Mouse (Mus musculus) kidney, postnatal 0 days (tissue): Measurements from ENCODE around the gene Abracl. TPM values are rescaled to one million over a fixed set of nuclear protein-coding genes. Genes with fewer than 3 reads are reported as not detected.

Experiments used
- ATAC-seq: fragments of 200-750 bp; cut with Nextera tagmentation; replicated peaks from 2 replicates; pipeline ENCODE4 v1.8.0; 2017; ENCODE audit warnings: low read depth, moderate number of reproducible peaks, moderate TSS enrichment, moderate library complexity; ENCODE audit not compliant: low FRiP score
- DNase-seq: peaks from one replicate; pipeline ENCODE4 v3.0.0-alpha.2; 2016; ENCODE audit warnings: low spot score
- H3K27ac ChIP-seq: fragments of 300-500 bp; sonication (generic); 2 replicates; pipeline ENCODE4 v1.5.1; 2014; ENCODE audit warnings: mild to moderate bottlenecking
- H3K27me3 ChIP-seq: fragments of 300-500 bp; sonication (generic); 2 replicates; pipeline ENCODE4 v1.6.1; 2014; ENCODE audit warnings: low read length, mixed read lengths; ENCODE audit not compliant: insufficient read depth
- H3K36me3 ChIP-seq: fragments of 300-500 bp; sonication (generic); 2 replicates; pipeline ENCODE4 v1.6.1; 2014; ENCODE audit warnings: low read length, mixed read lengths; ENCODE audit not compliant: insufficient read depth
- H3K4me1 ChIP-seq: fragments of 300-500 bp; sonication (generic); replicated peaks from 2 replicates; pipeline ENCODE4 v1.6.1; 2014; ENCODE audit warnings: antibody characterized with exemption, low read length, mixed read lengths; ENCODE audit not compliant: insufficient read depth
- H3K4me2 ChIP-seq: fragments of 300-500 bp; sonication (generic); 2 replicates; pipeline ENCODE4 v1.6.1; 2014; ENCODE audit warnings: mild to moderate bottlenecking, low read length, moderate library complexity, mixed read lengths
- H3K4me3 ChIP-seq: fragments of 300-500 bp; sonication (generic); replicated peaks from 2 replicates; pipeline ENCODE4 v1.5.1; 2014; ENCODE audit warnings: low read depth, low read length
- H3K9ac ChIP-seq: fragments of 300-500 bp; sonication (generic); 2 replicates; pipeline ENCODE4 v1.6.1; 2014; ENCODE audit warnings: low read depth, low read length
- H3K9me3 ChIP-seq: fragments of 300-500 bp; sonication (generic); replicated peaks from 2 replicates; pipeline ENCODE4 v1.6.1; 2016; ENCODE audit warnings: low read length, inconsistent platforms, mixed read lengths
- CTCF ChIP-seq: IDR thresholded peaks from 2 replicates; pipeline ENCODE4 v1.5.1; 2016; ENCODE audit warnings: antibody characterized with exemption, low read depth, mild to moderate bottlenecking, moderate library complexity
- WGBS: fragments of 180-500 bp; shearing (Covaris S2); extraction: QIAGEN DNeasy Blood & Tissue Kit; methylation state at CpG from one replicate; pipeline ENCODE4 v1.1.7; 2014; 5-methylcytosine and 5-hydroxymethylcytosine counted together
- polyA plus RNA-seq: library from polyadenylated mRNA; unstranded; fragments of >200 nt; fragmentation: Nextera tagmentation; extraction: Ambion mirVana; gene quantifications from 2 replicates; pipeline ENCODE4 v1.2.1, GENCODE M21; 2015

Abracl gene
- 192 and 194 TPM in 2 replicates for polyA plus RNA-seq

DNA sequence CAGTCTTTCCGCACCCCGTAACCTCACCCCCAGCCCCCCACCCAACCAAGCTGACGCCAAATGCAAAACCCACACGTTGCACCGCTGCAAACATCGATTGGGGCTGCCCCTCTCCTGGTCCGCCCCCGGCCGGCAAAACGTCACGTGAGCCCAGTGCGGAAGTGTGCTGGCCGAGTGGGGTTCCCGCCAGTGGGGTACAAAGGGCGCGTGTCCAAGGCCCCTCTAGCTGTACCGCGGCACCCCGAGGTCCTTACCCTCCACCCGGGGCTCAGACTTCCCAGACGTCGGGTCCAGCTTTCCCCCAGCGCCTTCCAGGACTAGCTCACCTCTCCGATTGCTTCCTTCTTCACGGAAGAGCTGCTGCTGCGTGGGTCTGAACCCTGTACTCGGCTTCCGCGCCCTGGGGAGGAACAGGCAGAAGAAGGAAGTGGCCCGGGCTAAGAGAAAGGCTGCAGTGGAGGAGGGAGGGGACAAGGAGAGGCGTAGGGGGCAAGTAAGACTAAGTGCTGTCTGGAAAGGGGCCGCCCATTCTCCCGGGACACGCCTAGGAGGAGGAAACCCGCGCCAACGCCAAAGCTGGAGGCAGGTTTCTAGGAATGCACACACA, at the start of gene Abracl:
Abracl (minus strand) TSS at position 548 of the 607 bp plus-strand sequence.
- Histone ChIP-seq H3K9ac (peak within 1 kb of the TSS; percentile 88), H3K4me1 (no peaks in the 10 kb centered on the region), H3K9me3 (no peaks in the 10 kb centered on the region), H3K36me3 (0 out of 2 replicates have a peak, but pooled peaks cover 1% of the 10 kb centered on the region), H3K27ac (peak within 1 kb of the TSS; percentile 95), H3K4me2 (peak within 1 kb of the TSS; percentile 92), H3K4me3 (peak within 1 kb of the TSS; percentile 85), H3K27me3 (no peaks in the 10 kb centered on the region)
- DNase-seq (peak; percentile 96), ATAC-seq (peak; percentile 98)
- under 1% methylated on average over 37 of the region's 37 CpGs for WGBS
- peak; percentile 21; the same call in 1 of the 2 replicates for TF ChIP-seq CTCF

DNA sequence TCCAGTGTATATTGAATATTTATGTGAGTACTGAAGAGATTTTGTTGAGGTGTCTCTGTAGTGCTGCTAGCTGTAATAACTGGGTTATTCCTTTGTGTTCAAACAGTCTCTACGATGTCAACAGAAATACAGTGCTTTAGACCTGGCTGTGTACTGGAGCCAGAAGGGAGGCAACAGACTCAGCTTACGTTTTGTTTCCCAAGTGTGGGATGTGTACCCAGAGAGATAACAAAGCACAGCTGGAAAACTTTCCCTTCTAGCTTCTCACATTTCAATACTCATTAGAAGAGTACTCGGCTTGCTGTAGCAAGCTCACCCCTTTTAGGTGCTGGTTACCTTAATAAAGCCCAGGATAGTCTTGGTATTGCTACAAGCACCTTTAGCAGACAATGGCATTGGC, 49.8 kb upstream of the Abracl start:
- H3K27ac ChIP-seq, result no peak overlapping the region
- WGBS, result 33% methylated on average over 3 of the region's 3 CpGs

DNA sequence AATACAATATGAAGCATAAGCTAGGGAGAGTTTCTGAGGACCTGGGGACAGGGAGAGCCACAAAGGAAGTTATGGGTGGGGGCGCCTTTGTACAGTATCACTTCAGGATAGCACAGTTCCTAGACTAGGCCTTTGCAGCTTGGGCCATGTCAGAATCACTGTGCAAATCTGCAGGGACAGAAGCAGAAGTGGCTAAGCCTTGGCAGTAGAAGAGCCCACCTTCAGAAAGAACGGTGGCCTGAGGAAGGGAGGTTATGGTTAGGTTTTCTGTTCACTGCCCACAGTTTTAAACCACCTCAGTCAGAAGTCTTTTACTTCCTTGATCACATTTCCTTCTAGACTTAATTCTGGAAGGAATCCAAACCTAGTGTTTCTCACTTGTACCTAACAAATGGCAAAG, 47.5 kb upstream of the Abracl start:
- DNase-seq, result no peak
- ATAC-seq, result no peak
- 48% methylated on average over 2 of the region's 2 CpGs for WGBS
- Histone ChIP-seq H3K4me3 (no peak overlapping the region), H3K27ac (0 out of 2 replicates have a peak overlapping the region, but pooled peaks have one; percentile 26), H3K4me1 (peaks cover 9% of the 10 kb centered on the region), H3K9me3 (no peaks in the 10 kb centered on the region), H3K27me3 (no peaks in the 10 kb centered on the region), H3K4me2 (no peak overlapping the region), H3K9ac (no peak overlapping the region), H3K36me3 (no peaks in the 10 kb centered on the region)
- no peak for TF ChIP-seq CTCF

More for the DNA sequence above, 49.8 kb upstream of the Abracl start:
- TF ChIP-seq CTCF, result no peak
- H3K27me3 ChIP-seq, result no peaks in the 10 kb centered on the region
- no peak overlapping the region for H3K9ac ChIP-seq
- H3K4me3 ChIP-seq, result no peak overlapping the region
- H3K9me3 ChIP-seq, result no peaks in the 10 kb centered on the region
- peaks cover 7% of the 10 kb centered on the region; the same call in 1 of the 2 replicates for H3K4me1 ChIP-seq
- ATAC-seq (no peak), DNase-seq (peak; percentile 67)
- H3K36me3 ChIP-seq, result no peaks in the 10 kb centered on the region
- H3K4me2 ChIP-seq, result no peak overlapping the region

DNA sequence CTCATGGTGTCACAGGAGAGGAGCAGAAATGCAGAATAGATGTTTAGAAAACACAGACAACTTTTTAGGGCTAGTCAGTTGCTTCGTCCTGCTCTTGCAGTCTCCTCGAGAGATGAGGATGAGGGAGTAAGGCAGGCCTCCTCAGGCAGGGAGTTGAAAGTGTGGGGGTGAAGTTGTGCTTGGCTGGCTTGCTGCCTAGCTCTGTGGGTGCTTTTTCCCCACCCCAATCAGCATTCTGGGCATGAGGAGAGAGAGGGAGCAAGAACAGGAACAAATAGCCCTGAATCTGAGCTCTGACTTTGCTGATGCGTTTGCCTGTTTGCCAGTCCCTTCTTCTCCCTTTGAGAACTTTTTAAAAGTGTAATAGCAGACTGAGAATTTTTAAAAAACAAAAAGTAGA, 47.1 kb upstream of the Abracl start:
- no peak overlapping the region for H3K4me2 ChIP-seq
- no peaks in the 10 kb centered on the region for H3K36me3 ChIP-seq
- WGBS, result 32% methylated on average over 3 of the region's 3 CpGs
- H3K9me3 ChIP-seq, result no peaks in the 10 kb centered on the region
- H3K4me1 ChIP-seq, result peaks cover 9% of the 10 kb centered on the region
- TF ChIP-seq CTCF, result no peak
- no peak overlapping the region for H3K4me3 ChIP-seq
- DNase-seq (no peak), ATAC-seq (no peak)
- H3K27me3 ChIP-seq, result no peaks in the 10 kb centered on the region
- H3K27ac ChIP-seq, result 0 out of 2 replicates have a peak overlapping the region, but pooled peaks have one; percentile 26
- H3K9ac ChIP-seq, result no peak overlapping the region

DNA sequence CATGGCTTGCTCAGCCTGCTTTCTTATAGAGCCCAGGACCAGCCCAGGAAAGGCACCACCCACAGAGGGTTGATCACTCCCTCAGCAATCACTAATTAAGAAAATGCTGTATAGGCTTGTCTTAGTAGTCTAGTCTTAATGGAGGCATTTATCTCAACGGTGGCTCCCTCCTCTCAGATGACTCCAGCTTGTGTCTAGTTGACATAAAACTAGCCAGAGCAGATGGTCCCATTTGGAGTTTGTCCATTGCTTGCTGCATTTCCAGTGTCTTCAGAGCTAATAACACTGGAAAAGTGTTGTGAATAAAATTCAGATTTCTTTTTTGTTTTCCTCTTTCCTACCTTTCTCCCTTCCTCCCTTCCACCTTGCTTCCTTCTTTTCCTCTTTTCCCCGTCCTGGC, 46.5 kb upstream of the Abracl start:
- peaks cover 9% of the 10 kb centered on the region for H3K4me1 ChIP-seq

DNA sequence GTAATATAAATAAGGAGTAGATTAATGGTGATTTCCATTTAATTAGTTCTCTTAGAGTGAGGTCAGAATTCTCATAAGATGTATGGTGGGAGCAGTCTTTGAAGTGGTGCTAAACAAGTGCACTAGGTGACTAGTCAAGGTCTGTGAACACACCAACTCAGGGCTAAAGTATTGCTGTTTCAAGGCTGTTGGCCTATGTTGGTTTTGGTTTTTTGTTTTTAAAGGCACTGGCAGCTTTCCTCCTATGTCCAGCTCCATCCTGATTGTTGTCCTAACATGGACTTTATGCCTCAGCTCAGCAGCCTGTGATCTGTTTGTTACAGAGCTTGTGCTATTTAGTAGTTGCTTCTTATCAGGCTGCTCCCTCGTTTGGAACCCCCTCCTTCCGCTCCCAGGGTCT, 45.8 kb upstream of the Abracl start:
- Histone ChIP-seq H3K27ac (no peak overlapping the region), H3K9me3 (no peaks in the 10 kb centered on the region), H3K9ac (no peak overlapping the region), H3K36me3 (no peaks in the 10 kb centered on the region), H3K4me2 (no peak overlapping the region), H3K4me1 (peaks cover 9% of the 10 kb centered on the region), H3K27me3 (no peaks in the 10 kb centered on the region), H3K4me3 (no peak overlapping the region)
- WGBS, result 76% methylated on average over 2 of the region's 2 CpGs
- no peak for DNase-seq
- no peak for ATAC-seq
- TF ChIP-seq CTCF, result no peak

More for the DNA sequence above, 46.5 kb upstream of the Abracl start:
- Histone ChIP-seq H3K36me3 (no peaks in the 10 kb centered on the region), H3K4me2 (no peak overlapping the region), H3K27ac (no peak overlapping the region), H3K9ac (no peak overlapping the region), H3K27me3 (no peaks in the 10 kb centered on the region), H3K9me3 (no peaks in the 10 kb centered on the region), H3K4me3 (no peak overlapping the region)
- whole genome bisulfite sequencing, result 60% methylated on average over 2 of the region's 2 CpGs
- ATAC-seq (no peak), DNase-seq (no peak)
- no peak for TF ChIP-seq CTCF
